Mouse (Mus musculus) embryo, embryonic 11 days (tissue): ENCODE results near the gene Pitpnm2.

ENCODE experiments used
- DNase-seq: peaks from one replicate; pipeline ENCODE4 v3.0.0-alpha.2; 2015

The Pitpnm2 gene

GRCm38 (mm10) chr5:124249614-124250591, at the start of gene Pitpnm2:
Gene Pitpnm2 (minus strand): TSS chr5:124249760.
- DNase-seq, result peak; percentile 83

GRCm38 (mm10) chr5:124299307-124299706, 49.7 kb upstream of the Pitpnm2 start:
- DNase-seq, result peak; percentile 50

GRCm38 (mm10) chr5:124296475-124296874, 46.9 kb upstream of the Pitpnm2 start:
- no peak for DNase-seq

GRCm38 (mm10) chr5:124293967-124294366, 44.4 kb upstream of the Pitpnm2 start:
- no peak for DNase-seq

GRCm38 (mm10) chr5:124290216-124290615, 40.7 kb upstream of the Pitpnm2 start:
- no peak for DNase-seq

GRCm38 (mm10) chr5:124287616-124288247, 38.2 kb upstream of the Pitpnm2 start:
- DNase-seq, result no peak

- peak; percentile 24 for DNase-seq
These were observed 34.8 kb upstream of the Pitpnm2 start for GRCm38 (mm10) chr5:124284330-124284729.

- no peak for DNase-seq
These were observed 33.3 kb upstream of the Pitpnm2 start for GRCm38 (mm10) chr5:124282854-124283253.

- DNase-seq, result no peak
These were observed 20.7 kb upstream of the Pitpnm2 start for GRCm38 (mm10) chr5:124270226-124270625.

- DNase-seq, result peak; percentile 24
These were observed 20.1 kb upstream of the Pitpnm2 start for GRCm38 (mm10) chr5:124269661-124270060.

- no peak for DNase-seq
These were observed 18.1 kb upstream of the Pitpnm2 start for GRCm38 (mm10) chr5:124267652-124268051.

GRCm38 (mm10) chr5:124266821-124267220, 17.3 kb upstream of the Pitpnm2 start:
- DNase-seq, result no peak

- DNase-seq, result no peak
These were observed 13.7 kb upstream of the Pitpnm2 start for GRCm38 (mm10) chr5:124263246-124263645.

GRCm38 (mm10) chr5:124262090-124262489, 12.5 kb upstream of the Pitpnm2 start:
- no peak for DNase-seq

- DNase-seq, result no peak
These were observed 9.6 kb upstream of the Pitpnm2 start for GRCm38 (mm10) chr5:124259133-124259532.

- DNase-seq, result no peak
These were observed 8.5 kb upstream of the Pitpnm2 start for GRCm38 (mm10) chr5:124258026-124258425.

- no peak for DNase-seq
These were observed 5.6 kb upstream of the Pitpnm2 start for GRCm38 (mm10) chr5:124255141-124255540.

- no peak for DNase-seq
These were observed 4.0 kb upstream of the Pitpnm2 start for GRCm38 (mm10) chr5:124253555-124253954.

GRCm38 (mm10) chr5:124252580-124253320, 3.2 kb upstream of the Pitpnm2 start:
- DNase-seq, result no peak

- no peak for DNase-seq
These were observed 1.5 kb upstream of the Pitpnm2 start for GRCm38 (mm10) chr5:124251070-124251469.

- peak; percentile 69 for DNase-seq
These were observed 531 bp downstream of the Pitpnm2 start for GRCm38 (mm10) chr5:124248845-124249613.

GRCm38 (mm10) chr5:124247986-124248626, 1.5 kb downstream of the Pitpnm2 start:
- DNase-seq, result no peak
